Mouse (Mus musculus) right cerebral cortex, postnatal 10 days (tissue): ENCODE results near the gene Gtpbp3.

Experiments
- DNase-seq, 2 experiments: peaks; one replicate each; pipeline ENCODE4 v3.0.0; 2021; ENCODE audit warnings: low spot score in 2 of 2

Gtpbp3 gene

DNA sequence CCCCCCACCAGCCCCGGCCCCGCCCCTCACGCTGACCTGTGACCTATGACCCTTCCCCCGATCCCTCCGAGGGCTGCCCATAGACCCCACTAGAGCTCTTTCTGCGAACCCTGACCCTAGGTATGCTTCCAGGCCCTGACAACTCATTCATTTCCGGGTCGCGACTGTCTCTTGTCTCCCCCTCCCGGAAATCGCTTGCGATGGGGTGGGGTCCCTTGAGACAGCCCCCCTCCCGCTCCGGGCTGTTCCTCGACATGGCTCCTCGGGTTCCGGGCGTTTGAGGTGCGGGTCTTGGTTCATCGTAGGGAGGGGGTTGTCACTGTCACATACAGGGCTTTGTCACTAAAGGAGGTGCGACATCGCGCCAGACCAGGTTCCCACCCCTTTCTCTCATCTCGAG is 18.5 kb upstream of the Gtpbp3 start:
- peak; percentile 87 to 92 for DNase-seq

DNA sequence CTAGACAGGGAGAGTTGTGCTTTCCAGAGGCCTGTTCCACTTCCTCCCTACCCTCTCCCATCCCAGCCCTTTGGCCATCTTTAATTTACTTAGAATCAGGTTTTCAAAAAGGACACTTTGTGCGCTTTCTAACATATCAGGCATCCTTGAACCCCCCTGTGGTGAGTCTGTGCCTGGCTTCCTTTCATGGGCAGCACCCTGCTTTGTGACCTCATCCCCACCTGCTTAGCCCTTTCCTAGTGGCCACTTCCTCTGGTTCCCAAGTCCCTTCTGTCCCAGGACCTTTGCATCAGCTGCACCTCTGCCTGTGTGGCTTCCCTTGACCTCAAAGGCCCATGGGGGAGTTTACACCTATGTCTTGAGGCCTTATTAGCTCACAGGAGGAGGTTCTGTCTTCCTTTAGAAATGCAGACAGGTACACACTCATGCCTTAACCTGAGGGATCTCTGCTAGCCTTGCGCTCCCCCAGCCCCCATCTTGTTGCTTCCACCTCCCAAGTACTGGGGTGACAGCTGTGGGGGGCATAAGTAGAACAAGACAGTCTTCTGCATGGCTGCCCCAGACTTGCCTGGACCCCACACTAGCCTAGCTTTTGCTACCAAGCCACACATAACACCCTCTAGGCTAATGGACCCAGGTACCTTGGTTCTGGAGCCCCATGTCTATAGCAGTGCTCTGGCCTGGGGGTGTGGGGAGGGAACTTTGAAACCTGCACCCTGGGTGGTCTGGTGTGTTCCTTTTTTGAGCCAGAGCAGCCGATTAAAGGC is 17.6 kb upstream of the Gtpbp3 start:
- peak in 1 of 2 experiments; percentile 39 for DNase-seq

- DNase-seq, result no peak
Measured at GRCm38 (mm10) chr8:71470913-71471255, 17.0 kb upstream of the Gtpbp3 start.

- DNase-seq, result no peak
Measured at GRCm38 (mm10) chr8:71471861-71472260, 16.0 kb upstream of the Gtpbp3 start.

- DNase-seq, result no peak
Measured at GRCm38 (mm10) chr8:71472601-71473386, 15.1 kb upstream of the Gtpbp3 start.

GRCm38 (mm10) chr8:71474344-71474743 is 13.6 kb upstream of the Gtpbp3 start:
- no peak for DNase-seq

DNA sequence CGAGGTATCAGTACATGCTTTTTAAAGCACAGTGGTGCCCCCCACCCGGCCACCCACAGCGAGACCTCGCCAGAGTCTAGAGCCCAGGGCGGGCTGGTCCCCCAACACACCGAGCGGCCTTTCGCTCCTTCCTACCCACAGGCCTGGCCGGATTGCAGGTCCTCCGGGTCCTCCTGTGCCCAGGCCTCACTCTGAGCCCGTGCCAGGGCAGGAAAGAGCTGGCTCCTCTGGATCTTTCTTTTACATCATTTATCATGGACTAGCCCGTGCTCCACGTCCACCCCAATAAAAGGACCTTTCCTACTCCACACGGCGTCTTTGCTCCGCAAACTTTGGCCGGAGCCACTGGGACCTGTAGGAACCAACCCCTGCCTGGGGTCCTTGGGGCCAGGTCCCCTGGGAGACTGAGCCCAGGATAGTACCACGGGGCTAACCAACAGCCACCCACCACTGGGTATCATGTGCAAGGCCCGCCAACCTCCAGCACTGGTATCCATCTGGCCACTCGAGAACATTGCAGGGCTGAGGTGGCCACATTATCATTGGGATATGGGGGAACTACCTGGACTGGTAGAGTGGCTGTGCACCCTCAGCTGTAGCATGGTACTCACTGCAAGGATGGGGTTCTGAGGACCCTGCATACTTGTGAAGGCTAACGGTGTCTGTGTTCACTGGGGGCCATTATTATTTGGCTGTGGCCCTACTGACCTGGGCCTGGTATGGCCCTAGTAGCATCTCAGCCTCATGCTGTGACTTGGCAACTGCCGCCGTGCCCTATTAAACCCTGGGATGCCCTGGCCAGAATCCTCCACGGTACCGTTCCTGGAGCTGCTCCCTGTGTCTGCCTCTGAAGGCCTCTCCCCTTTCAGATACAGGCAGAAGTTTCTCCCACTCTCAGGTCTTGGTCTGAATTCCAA is 12.9 kb upstream of the Gtpbp3 start:
- DNase-seq, result peak in 1 of 2 experiments; percentile 56

GRCm38 (mm10) chr8:71475702-71476075 is 12.2 kb upstream of the Gtpbp3 start:
- no peak for DNase-seq

- DNase-seq, result peak; percentile 91
Measured at GRCm38 (mm10) chr8:71476099-71476940, 11.6 kb upstream of the Gtpbp3 start.

DNA sequence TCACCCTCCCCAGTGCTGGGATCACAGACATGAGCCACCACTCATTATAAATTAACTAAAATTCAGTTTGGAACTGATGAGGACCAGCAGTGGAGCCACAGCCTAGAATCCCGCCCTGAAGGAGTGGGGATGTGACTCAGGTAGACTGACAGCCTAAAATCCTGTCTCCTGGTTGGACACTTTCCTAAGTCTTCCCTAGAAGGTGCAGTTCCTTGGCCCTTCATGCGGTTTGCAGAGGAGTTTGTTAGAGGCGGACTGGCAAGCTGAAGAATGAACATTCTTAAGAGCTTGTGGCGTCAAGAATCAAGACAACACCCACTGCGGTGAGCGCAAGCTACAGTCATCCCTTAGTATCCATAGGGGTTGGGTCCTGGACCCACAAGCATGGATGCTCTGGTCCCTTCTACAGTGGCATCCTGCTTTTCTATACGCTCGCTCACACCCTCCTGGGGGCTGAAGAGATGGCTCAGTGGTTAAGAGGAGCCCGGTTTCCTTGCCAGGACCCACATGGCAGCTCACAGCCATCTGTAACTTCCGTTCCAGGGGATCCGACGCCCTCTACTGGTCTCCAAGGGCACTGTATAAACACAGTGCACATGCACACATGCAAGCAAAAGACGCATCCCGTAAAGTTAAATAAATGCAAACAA is 10.6 kb upstream of the Gtpbp3 start:
- DNase-seq, result peak in 1 of 2 experiments; percentile 63

GRCm38 (mm10) chr8:71478943-71479342 is 9.0 kb upstream of the Gtpbp3 start:
- DNase-seq, result no peak

DNA sequence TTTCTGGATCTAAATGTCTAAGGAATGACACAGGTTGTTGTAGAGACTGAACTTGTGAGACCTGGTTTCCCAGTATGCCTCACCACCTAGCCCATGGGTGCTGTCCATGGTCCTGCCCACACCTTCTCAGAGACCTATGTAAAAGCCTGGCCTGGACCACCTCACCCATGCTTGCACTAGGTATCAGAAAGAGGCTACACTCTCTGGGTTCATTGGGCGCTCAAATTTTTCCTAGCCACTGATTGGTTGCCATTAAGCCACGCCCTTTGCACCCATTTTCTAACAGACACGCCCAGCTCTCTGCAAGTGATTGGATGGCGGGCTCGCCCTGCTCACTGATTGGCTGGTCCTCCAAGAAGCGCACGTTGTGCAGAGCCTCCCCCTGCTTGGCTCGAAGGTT is 4.0 kb upstream of the Gtpbp3 start:
- no peak for DNase-seq

DNA sequence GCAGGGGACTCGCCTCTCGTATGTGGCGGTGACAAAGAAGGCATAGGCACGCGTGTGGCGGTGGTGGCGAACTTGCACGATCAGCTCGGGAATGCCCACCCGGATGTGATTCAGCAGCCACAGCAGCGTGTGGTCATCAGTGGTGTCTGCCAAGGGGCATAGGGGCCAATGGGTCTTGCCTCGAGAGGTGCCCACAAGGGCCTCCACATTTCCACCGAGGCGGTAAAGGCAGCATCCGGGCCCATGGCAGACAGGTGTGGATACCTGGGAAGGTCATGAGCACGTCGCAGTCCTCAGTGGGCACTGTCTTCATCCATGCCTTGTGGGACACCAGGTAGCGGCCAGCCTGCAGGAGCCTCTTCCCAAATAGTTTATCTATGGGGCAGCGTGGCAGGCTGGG is 3.2 kb upstream of the Gtpbp3 start:
- peak in 1 of 2 experiments; percentile 44 for DNase-seq

DNA sequence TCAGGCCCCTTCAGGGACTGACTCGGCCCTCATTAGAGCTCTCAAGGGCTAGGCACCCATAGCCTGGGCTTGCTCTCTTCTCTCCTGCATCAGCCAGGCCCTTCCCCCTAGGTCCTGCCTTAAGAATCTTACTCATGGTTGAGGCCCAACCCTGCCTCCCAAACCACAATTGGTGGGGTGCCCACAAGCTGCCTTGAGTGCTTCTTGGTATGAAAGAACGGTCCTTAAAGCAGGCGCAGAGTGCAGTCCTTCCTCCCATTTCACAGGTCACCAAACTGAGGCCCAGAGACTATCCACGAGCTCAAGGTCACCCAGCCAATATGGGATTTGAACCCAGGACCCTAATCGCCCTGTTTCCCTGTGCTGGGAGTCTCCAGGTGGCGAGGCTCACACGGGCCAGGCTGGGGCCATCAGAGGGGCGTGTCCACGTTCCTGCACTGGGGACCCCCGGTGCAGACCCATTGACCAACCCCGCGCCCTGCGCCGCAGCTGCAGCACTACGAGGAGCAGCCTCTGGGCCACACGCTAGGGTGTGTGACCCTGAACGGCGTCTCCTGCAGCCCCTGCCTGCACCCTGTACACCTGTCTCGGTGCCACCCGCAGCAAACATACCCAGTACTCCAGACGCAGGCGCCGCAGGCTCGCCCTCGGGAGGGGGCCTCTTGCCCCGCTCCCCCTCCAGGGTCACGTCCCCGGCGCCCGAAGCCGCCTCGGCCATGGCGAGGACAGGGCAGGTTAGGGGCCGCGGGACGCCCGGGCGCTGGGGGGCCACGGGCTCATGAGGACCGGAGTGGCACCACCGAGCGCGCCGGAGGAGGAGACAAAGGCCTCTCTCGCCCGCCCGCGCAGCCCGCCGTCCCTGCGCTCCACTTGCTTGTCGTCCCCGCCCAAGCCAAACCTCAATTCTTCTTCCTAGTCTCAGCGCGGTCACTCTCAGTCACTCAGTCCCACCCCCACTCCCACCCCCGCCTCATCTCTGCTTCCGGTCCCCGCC is 2.5 kb upstream of the Gtpbp3 start, which contains the start of gene Ano8:
Gene Ano8 (minus strand): TSS at position 822 of the 994 bp plus-strand sequence.
- DNase-seq, result peak; percentile 92 to 93

GRCm38 (mm10) chr8:71486136-71486529 is 1.8 kb upstream of the Gtpbp3 start:
- DNase-seq, result no peak

- peak; percentile 92 to 95 for DNase-seq
Measured at GRCm38 (mm10) chr8:71488454-71488853, 551 bp downstream of the Gtpbp3 start.

DNA sequence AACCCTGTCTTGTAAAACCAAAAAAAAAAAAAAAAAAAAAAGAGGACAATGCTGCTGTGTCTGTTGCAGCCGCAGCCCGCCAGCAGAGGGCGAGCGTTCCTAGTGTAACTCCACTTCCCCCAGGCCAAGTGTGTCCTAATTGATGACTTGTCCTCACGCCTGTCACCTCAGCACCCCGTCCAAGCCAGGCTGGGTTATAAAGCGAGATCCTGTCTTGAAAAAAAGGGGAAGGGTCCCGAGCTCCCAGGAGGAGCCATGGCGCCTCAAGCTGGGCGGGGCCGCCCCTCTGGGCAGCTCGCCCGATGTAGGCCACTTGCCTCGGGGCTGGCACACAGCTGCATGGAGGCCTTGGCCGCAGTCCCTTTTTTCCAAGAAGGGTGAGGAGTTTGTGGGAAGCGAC is 7.1 kb downstream of the Gtpbp3 start:
- peak; percentile 84 to 86 for DNase-seq

- peak in 1 of 2 experiments; percentile 24 for DNase-seq
Measured at GRCm38 (mm10) chr8:71495811-71496210, 7.9 kb downstream of the Gtpbp3 start.

DNA sequence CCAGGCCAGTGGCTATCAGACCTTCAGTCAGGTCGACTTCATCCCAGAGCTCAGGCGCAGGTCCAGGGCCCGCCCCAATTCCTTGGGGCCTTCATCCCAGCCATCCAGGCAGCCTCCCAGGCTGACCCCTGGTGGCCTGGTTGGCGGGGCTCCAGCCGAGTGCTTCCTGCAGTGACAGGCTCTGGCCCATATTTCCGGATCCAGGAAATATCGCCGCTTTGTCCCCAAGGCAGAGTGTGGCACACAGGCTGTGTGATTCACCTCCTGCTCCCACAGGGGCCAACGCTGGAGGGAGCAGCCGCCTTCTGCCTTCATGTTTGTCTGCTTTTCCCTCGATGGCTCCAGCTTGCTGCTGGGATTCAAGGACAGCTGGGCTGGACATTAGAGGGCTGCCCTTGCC is 8.6 kb downstream of the Gtpbp3 start:
- peak in 1 of 2 experiments; percentile 74 for DNase-seq
